Mouse (Mus musculus) heart, adult 11 months (tissue): ENCODE results near the gene Actn1.

Source experiments
- DNase-seq: peaks from one replicate; pipeline ENCODE4 v3.0.0; 2022

Actn1 gene

DNA sequence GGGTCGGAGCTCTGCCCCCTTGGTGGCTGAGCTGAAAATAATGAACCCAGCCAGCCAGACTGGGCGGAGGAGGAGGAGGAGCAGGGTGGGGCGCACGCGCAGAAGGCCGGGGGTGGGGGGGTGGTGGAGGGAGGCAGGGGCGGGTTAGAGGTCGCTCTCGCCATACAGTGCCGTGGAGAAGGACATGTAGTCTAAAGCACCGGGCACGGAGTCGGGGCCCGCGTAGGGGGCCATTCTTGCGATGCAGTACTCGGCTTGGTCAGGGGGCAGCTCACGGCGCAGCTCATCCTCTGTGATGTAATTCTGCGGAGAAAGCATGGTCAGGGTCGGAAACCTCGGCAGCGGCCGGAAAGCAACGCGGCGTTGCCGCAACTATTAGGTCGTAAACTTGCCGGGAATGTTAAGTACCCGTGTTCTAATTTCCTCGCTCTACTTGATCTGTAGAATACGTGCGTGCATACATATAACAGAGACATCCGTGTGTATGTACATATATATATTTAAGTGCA is 91.9 kb downstream of the Actn1 start:
- DNase-seq, result peak; percentile 98

DNA sequence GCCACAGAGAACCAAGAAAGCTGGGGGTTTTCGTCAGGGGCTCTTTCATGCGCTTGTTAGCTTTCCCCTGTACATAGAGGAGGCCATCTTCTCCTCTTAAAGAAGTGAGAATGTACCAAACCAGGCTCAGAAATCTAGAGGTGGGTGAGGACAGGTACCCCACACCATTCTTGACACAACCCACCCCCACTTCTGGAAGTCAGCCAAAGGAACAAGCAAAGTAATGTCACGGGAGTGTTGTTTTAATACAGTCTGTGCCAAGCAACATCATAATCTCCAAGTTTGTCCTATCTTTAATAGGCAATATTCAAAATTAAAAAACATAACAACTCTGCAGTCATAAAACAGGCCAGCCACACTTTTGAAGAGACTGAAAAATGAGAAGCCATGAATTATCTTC is 92.8 kb downstream of the Actn1 start:
- DNase-seq, result no peak

GRCm38 (mm10) chr12:80166651-80167050 is 93.5 kb downstream of the Actn1 start:
- DNase-seq, result no peak

GRCm38 (mm10) chr12:80164526-80164925 is 95.6 kb downstream of the Actn1 start:
- no peak for DNase-seq

DNA sequence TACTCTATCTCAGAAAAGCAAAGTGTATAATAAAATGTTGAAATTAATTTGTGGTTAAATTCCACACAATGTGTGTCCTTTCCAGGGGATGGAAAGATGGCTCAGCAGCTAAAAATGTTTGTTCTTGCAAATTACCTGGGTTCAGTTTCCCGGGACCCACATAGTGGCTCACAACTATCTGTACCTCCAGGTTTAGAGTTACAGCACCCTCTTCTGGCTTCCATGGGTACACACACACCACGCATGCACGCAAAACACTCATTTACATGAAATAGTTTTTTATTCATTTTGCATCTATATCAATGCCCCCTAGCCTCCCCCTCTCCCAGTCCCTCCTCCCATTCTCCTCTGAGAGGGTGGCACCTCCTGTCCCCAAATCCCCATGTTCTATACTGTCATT is 97.7 kb downstream of the Actn1 start:
- DNase-seq, result no peak

- DNase-seq, result no peak
Measured at GRCm38 (mm10) chr12:80157675-80158074, 102.5 kb downstream of the Actn1 start.

DNA sequence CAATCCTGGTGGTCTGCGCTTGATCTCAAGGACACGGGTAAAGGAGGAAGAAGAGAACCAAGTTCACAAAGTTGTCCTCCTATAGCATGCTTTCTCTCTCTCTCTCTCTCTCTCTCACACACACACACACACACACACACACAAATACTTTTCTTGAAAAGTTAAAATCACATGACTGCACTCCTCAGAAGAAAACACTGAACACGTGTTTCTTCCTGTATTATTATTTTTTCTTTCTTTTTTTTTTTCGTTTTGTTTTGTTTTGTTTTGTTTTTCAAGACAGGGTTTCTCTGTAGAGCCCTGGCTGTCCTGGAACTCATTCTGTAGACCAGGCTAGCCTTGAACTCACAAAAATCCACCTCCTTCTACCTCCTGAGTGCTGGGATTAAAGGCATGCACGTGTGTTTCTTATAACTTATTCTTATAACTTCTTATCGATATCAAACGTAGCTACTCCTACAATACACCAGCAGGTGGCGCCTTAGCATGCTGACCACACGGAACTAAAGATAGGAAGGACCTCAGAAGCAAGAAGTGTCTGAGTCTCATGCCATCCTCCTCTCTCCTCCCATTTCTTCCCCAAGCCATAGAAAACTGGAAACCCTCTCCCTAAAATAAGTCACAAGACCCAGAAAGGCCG is 106.4 kb downstream of the Actn1 start:
- DNase-seq, result no peak

- DNase-seq, result no peak
Measured at GRCm38 (mm10) chr12:80153078-80153477, 107.1 kb downstream of the Actn1 start.

DNA sequence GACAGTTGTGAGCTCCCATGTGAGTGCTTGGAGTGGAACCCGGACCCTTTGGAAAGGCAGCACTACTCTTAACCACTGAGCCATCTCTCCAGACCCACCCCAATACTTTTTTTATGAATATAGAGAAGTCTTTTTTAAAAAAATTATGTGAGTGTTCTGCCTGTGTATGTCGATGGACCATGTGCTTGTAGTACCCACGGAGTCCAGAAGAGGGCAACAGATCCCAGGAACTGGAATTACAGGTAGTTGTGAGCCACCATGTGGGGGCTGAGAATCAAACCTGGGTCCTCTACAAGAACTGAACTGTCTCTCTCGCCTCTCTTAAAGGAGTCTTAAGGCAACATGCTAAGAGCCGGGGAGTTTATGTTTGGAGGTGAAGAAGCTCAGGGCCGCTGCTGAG is 108.3 kb downstream of the Actn1 start:
- no peak for DNase-seq

- no peak for DNase-seq
Measured at GRCm38 (mm10) chr12:80150624-80151023, 109.5 kb downstream of the Actn1 start.

- peak; percentile 87 for DNase-seq
Measured at GRCm38 (mm10) chr12:80147563-80148214, 112.5 kb downstream of the Actn1 start.

DNA sequence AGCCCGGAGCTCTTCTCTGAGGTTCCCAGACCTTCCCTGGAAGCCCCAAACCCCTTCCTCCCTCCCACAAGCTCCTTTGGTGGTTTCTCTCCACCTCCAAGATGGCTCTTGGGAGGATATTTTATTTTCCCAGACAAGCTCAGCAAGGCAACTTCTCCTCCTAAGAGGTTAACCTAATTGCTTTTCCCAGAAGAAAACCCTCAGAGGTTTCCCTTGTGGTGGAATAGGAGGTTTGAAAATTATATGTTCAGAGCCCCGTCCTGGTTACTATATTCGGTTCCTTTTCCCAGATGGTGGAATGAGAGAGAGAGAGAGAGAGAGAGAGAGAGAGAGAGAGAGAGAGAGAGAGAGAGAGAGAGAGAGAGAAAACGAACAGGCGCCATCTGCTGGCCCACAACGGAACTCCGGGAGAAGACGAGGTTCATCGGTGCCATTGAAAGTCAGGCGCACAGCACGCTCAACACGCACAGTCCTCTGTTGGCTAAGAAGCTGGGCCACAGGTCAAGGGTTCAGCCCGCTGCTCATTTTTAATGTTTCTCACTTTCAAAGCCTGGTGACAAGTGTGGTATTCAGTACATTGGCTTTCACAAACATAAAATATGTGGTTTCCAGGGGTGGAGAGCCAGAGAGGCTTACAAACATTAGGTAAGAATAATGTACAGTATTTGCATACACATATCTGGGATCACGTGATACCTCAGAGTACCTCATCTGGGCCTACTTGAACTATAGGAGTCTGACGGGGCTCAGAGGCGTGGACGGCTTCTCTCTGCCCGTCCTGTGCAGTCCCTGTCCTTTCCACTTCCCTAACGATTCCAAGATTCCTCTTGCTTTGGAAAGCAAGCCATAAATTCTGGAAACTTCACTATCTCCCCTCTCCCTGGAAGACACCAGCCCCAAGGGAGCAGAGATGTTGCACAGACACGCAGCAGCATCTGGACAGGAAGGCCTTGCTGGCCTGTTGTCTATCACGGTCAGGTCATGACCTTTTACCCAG is 113.6 kb downstream of the Actn1 start:
- peak; percentile 93 for DNase-seq

DNA sequence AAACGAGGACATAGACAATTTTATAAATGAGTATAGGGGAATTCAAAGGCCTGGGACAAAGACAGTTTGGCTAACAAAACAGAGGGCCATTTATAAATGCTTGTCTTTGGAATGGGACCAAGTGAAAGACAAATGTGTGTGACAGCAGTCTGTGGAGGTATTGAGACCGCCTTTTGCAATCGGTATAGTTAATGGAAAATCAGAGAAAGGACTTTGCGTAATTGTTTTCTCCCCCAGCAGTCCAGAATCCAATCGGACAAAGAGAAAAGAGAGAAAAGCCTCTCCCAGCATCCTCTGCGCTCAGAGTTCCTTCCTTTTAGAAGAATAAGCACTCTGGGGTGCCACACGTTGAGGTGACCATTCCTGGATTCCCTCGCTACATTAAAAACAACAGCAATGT is 114.8 kb downstream of the Actn1 start:
- DNase-seq, result no peak

GRCm38 (mm10) chr12:80144846-80145245 is 115.3 kb downstream of the Actn1 start:
- DNase-seq, result no peak

DNA sequence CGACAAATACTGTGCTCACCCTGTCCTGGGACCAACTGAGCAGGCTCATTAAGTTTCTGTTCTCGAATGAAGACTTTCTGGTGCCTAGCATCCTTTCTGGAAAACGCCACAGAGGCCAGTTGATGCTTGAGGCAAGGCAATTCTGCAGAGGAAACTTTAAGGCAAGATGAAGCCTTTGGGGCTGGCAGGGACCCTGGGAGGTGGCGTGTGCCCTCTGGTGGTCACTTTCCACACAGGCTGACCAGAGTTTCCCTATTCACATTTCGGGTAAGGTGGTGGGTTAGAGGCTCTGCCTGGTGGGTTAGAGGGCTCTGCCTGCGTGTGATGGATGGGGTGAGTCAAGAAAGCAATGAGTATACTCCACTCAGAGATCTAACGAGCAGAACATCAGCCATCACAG is 118.7 kb downstream of the Actn1 start:
- DNase-seq, result no peak

GRCm38 (mm10) chr12:80141011-80141410 is 119.2 kb downstream of the Actn1 start:
- no peak for DNase-seq

DNA sequence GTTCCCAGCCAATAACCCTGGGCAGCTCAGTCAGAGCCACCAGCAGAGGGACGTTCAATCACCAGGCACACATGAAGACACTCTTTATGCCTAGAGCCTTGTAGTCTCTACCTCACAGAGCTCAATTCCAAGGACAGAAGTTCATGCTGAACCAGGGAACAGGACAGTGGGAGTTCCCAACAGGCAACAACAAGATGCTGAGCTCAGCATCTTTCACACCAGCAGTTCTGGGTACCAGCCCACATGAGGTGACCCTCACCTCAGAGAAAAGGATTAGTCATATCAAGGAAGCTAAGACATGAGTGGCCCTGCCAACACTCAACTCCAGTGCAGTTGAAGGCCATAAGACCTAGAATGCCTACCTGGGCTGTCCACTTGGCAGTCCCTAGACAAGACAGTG is 122.4 kb downstream of the Actn1 start:
- DNase-seq, result no peak

DNA sequence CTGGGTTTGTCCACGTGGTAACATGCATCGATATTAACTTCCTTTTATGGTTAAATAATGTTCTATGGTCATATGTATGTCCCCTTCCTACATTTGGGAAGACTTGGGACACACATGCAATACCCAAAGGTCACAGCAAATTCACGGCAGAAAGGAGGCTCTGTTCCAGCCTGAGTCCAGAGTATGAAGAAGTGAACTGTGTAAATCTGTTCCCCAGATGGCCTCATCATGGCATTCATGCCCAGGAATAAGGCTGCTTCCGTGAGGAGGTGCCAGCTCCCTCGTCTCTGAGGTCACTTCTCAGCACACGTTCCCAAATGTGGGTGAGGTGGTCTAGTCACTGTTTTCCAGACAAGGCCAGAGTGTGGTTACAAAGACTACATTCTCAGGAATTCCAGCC is 122.9 kb downstream of the Actn1 start:
- no peak for DNase-seq

DNA sequence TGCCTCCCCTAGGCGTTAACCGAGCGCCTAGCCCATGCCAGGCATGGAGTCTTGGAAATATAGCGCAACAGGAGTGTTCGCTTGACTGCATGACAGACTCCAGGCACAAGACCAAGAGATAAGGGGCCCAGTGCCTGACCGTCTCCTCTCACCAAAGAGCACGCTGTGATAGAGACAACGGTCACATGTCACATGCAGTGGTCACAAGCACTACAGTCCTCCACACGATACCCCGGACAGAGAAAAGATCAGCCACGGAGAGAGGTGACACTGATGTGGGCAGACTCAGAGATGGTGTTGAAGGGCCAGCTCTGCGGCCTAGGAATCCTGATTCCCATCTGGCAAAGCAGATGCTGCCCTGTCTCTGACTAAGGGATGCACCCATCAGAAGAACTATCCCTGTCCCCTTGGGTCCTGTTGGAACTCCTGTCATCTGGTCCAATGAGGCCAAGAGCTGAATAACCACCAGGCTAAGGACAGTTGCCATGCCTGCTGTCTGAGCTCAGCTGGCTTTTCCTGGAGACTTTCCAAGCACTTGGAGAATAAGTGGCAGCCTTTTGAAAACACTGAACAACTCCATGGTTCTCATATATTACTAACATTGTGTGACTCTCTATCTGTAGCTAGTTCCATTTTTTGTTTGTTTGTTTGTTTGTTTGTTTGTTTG is 123.8 kb downstream of the Actn1 start:
- DNase-seq, result peak; percentile 98

- no peak for DNase-seq
Measured at GRCm38 (mm10) chr12:80135173-80135572, 125.0 kb downstream of the Actn1 start.

DNA sequence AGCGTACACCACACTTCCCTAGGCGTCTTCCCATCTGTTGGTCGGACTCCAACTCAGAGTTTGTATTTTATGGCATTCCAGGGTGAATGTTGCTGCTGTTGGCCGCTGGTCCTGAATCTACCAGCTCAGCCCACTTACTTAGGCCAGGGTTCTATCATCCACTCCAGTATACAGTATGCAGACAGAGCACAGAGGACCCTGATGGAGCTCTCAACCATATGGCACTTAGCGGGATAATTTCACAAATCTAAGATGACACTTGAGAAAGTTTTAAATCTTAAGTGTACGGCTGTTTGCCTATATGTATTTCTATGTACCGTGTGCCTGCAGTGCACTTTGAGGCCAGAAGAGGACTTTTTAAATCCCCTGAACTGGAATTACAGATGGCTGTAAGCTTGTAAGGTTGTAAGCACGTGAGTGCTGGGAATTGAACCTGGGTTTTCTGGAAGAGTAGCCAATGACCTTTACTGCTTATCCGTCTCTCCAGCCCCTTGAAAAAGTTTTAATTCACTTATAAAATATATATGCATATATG is 127.1 kb downstream of the Actn1 start:
- DNase-seq, result no peak

DNA sequence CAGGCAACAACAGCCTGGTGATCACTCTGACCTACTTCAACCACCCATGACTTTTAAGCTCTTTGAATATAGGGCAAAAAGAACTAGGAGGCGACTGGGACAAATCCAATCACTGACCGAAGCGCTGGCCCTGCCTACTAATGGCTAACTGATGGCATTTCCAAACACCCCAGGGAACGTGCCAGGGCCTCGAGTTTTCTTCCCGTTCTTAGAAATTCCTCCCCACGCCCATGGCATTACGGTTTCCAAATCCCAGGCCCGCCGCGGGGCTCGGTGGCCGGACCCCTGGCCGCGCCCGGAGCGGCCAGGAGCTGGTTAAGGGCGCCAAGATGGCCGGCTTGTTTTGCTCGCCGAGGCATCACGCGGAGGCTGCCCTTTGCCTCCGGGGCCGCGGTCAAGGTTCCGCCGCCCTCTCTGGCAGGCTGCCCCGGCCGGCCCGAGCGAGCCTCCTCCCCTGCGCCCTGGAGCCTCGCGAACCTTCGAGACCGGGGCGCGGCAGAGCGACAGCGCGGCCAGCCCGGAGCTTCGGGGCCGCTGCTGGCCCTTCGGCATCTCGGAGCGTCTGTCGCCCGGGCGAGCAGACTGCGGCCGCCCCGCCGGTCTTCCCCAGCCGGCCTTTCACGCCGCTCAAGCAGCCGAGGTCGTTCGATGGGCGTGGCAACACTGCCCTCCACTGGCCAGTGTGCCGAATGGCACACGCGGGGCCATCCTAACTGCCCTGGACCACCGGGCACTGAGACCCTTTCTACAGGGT is 127.7 kb downstream of the Actn1 start:
- DNase-seq, result peak; percentile 99
